Mouse (Mus musculus): Measurements from ENCODE around the gene Cmtm3. TPM values are rescaled to one million over a fixed set of nuclear protein-coding genes. Genes with fewer than 3 reads are reported as not detected.

Gene Cmtm3
- total RNA-seq, 2 experiments from 2014 or later = 14.6 to 19.4 TPM

- DNase-seq (ENCODE audit: low spot score) = peak; percentile 75
- intact Hi-C loops (cut with DNase I) = loop anchor here (5.0 to 10.0 kb wide), 3 partner anchors 62 to 196 kb away; partner anchors contain the start of genes Car7 and Nae1
Measured at GRCm38 (mm10) chr8:104340233-104341105, 1.3 kb downstream of the Cmtm3 start.

GRCm38 (mm10) chr8:104341106-104341561, 1.9 kb downstream of the Cmtm3 start:
- peak; percentile 73 for DNase-seq (ENCODE audit: low spot score)
- intact Hi-C loops (cut with DNase I) = loop anchor here (5.0 to 10.0 kb wide), 3 partner anchors 61 to 196 kb away; partner anchors contain the start of genes Car7 and Nae1

- intact Hi-C loops (cut with DNase I) = loop anchor here (2.0 to 10.0 kb wide), 4 partner anchors 61 to 197 kb away; partner anchors contain the start of genes Car7, Cklf and Nae1
Measured at GRCm38 (mm10) chr8:104341678-104342077, 2.5 kb downstream of the Cmtm3 start.

GRCm38 (mm10) chr8:104342426-104342825, 3.2 kb downstream of the Cmtm3 start:
- intact Hi-C loops (cut with DNase I) = loop anchor here (2.0 to 10.0 kb wide), 4 partner anchors 60 to 198 kb away; partner anchors contain the start of genes Car7, Cklf and Nae1
- DNase-seq (ENCODE audit: low spot score) = no peak

More at GRCm38 (mm10) chr8:104341678-104342077, 2.5 kb downstream of the Cmtm3 start:
- DNase-seq (ENCODE audit: low spot score) = no peak

- intact Hi-C loops (cut with DNase I) = loop anchor here (1.0 to 10.0 kb wide), 6 partner anchors 58 to 227 kb away; partner anchors contain the start of genes Car7, Cklf, Dync1li2 and Nae1
- DNase-seq (ENCODE audit: low spot score) = peak; percentile 64
Measured at GRCm38 (mm10) chr8:104343957-104344356, 4.7 kb downstream of the Cmtm3 start.

GRCm38 (mm10) chr8:104344622-104345021, 5.4 kb downstream of the Cmtm3 start:
- intact Hi-C loops (cut with DNase I) = loop anchor here (1.0 to 10.0 kb wide), 6 partner anchors 48 to 227 kb away; partner anchors contain the start of genes Car7, Dync1li2 and Nae1
- no peak for DNase-seq (ENCODE audit: low spot score)

- no peak for DNase-seq (ENCODE audit: low spot score)
- intact Hi-C loops (cut with DNase I) = loop anchor here (5.0 to 10.0 kb wide), 2 partner anchors 46 to 202 kb away; no protein-coding TSS in a partner anchor
Measured at GRCm38 (mm10) chr8:104346706-104347105, 7.5 kb downstream of the Cmtm3 start.

GRCm38 (mm10) chr8:104348971-104349370, 9.8 kb downstream of the Cmtm3 start:
- intact Hi-C loops (cut with DNase I) = loop anchor here (5.0 to 10.0 kb wide), 2 partner anchors 43 to 204 kb away; no protein-coding TSS in a partner anchor
- DNase-seq (ENCODE audit: low spot score) = no peak

GRCm38 (mm10) chr8:104350047-104350446, 10.8 kb downstream of the Cmtm3 start:
- DNase-seq (ENCODE audit: low spot score) = no peak
- intact Hi-C loops (cut with DNase I) = no loop called here

GRCm38 (mm10) chr8:104353186-104353585, 14.0 kb downstream of the Cmtm3 start:
- DNase-seq (ENCODE audit: low spot score) = no peak
- intact Hi-C loops (cut with DNase I) = no loop called here

GRCm38 (mm10) chr8:104354504-104354903, 15.3 kb downstream of the Cmtm3 start:
- intact Hi-C loops (cut with DNase I) = no loop called here
- DNase-seq (ENCODE audit: low spot score) = no peak

GRCm38 (mm10) chr8:104358637-104359036, 19.4 kb downstream of the Cmtm3 start:
- no peak for DNase-seq (ENCODE audit: low spot score)
- intact Hi-C loops (cut with DNase I) = no loop called here

- intact Hi-C loops (cut with DNase I) = no loop called here
- DNase-seq (ENCODE audit: low spot score) = no peak
Measured at GRCm38 (mm10) chr8:104359778-104360456, 20.7 kb downstream of the Cmtm3 start.

- no peak for DNase-seq (ENCODE audit: low spot score)
- intact Hi-C loops (cut with DNase I) = no loop called here
Measured at GRCm38 (mm10) chr8:104365695-104366094, 26.5 kb downstream of the Cmtm3 start.

- no peak for DNase-seq (ENCODE audit: low spot score)
- intact Hi-C loops (cut with DNase I) = no loop called here
Measured at GRCm38 (mm10) chr8:104367398-104367797, 28.2 kb downstream of the Cmtm3 start.

- intact Hi-C loops (cut with DNase I) = no loop called here
- DNase-seq (ENCODE audit: low spot score) = no peak
Measured at GRCm38 (mm10) chr8:104369591-104369990, 30.4 kb downstream of the Cmtm3 start.

GRCm38 (mm10) chr8:104370071-104370470, 30.9 kb downstream of the Cmtm3 start:
- intact Hi-C loops (cut with DNase I) = no loop called here
- no peak for DNase-seq (ENCODE audit: low spot score)

- intact Hi-C loops (cut with DNase I) = no loop called here
- DNase-seq (ENCODE audit: low spot score) = no peak
Measured at GRCm38 (mm10) chr8:104371121-104371520, 31.9 kb downstream of the Cmtm3 start.

- no peak for DNase-seq (ENCODE audit: low spot score)
- intact Hi-C loops (cut with DNase I) = no loop called here
Measured at GRCm38 (mm10) chr8:104373779-104374178, 34.6 kb downstream of the Cmtm3 start.

GRCm38 (mm10) chr8:104374269-104374668, 35.1 kb downstream of the Cmtm3 start:
- no peak for DNase-seq (ENCODE audit: low spot score)
- intact Hi-C loops (cut with DNase I) = no loop called here

Measured in heart, postnatal 25 days (tissue).